Mouse (Mus musculus) ES-Bruce4 (cell line): ENCODE data around the gene Gm11020.

ENCODE experiments used
- CTCF ChIP-seq: IDR thresholded peaks from one replicate; pipeline ENCODE4 v1.8.1; 2011; ENCODE audit warnings: low read depth, low read length
- POLR2A ChIP-seq: IDR thresholded peaks from one replicate; pipeline ENCODE4 v1.8.1; 2011; ENCODE audit warnings: low read length; ENCODE audit not compliant: insufficient read depth

GRCm38 (mm10) chr8:104332665-104333631, 11.6 kb downstream of the Gm11020 start:
- no peak for TF ChIP-seq CTCF
- TF ChIP-seq POLR2A: no peak
